Mouse (Mus musculus) left cerebral cortex, postnatal 4 days (tissue): ENCODE results near the gene Olfr969. TPM values are rescaled to one million over a fixed set of nuclear protein-coding genes. Genes with fewer than 3 reads are reported as not detected.
"Not testable (repeated sequence)": the region's sequence is repeated elsewhere in the genome, so short reads cannot be mapped to it uniquely, and the experiment has no call there.

ENCODE experiments used
- DNase-seq: peaks from one replicate; pipeline ENCODE4 v3.0.0-alpha.2; 2022
- intact Hi-C: fragments of 180-260 bp; cut with DNase I; formaldehyde crosslinking; loops from one replicate; pipeline ENCODE4 v1.15.1; 2025
- total RNA-seq, 2 experiments: library from RNA; stranded (reverse); gene quantifications; 2 replicates each; pipeline ENCODE4 v1.2.3; 2021

The Olfr969 gene
- not detected for total RNA-seq

GRCm38 (mm10) chr9:39790558-39790957 is at the start of gene Olfr969:
Gene Olfr969, plus strand, starts transcription at chr9:39790945.
- DNase-seq = no peak
- intact Hi-C loops = no loop called here

GRCm38 (mm10) chr9:39745949-39746348 is 44.8 kb upstream of the Olfr969 start, which contains the start of gene Olfr967:
Gene Olfr967, plus strand, starts transcription at chr9:39746249.
- intact Hi-C loops = no loop called here
- DNase-seq = no peak

- DNase-seq = no peak
- intact Hi-C loops = no loop called here
Observed at GRCm38 (mm10) chr9:39746428-39746827, 44.3 kb upstream of the Olfr969 start.

- no peak for DNase-seq
- intact Hi-C loops = no loop called here
Observed at GRCm38 (mm10) chr9:39783153-39783552, 7.6 kb upstream of the Olfr969 start, which contains the start of gene Olfr968. Gene Olfr968, minus strand, starts transcription at chr9:39783253.

GRCm38 (mm10) chr9:39808560-39808959 is 17.8 kb downstream of the Olfr969 start, which contains the start of gene Olfr970:
Gene Olfr970, plus strand, starts transcription at chr9:39808860.
- intact Hi-C loops = no loop called here
- DNase-seq = no peak

- intact Hi-C loops, DNase-seq: not testable (repeated sequence)
Observed at GRCm38 (mm10) chr9:39836576-39836975, 45.8 kb downstream of the Olfr969 start, which contains the start of gene Olfr971. Gene Olfr971, plus strand, starts transcription at chr9:39836876.

Other genes with a start within 250 kb of the Olfr969 start
- gene Olfr958, start 236.9 kb upstream of the Olfr969 start, total RNA-seq = under 1 TPM in 1 of 2 experiments, not detected in 1; 0.12 TPM
- not detected for gene Olfr959, start 215.4 kb upstream of the Olfr969 start, total RNA-seq
- gene AW551984, start 186.5 kb upstream of the Olfr969 start, total RNA-seq = 10 to 100 TPM; 21.2 to 46.8 TPM
- gene Olfr148, start 180.3 kb upstream of the Olfr969 start, total RNA-seq = not detected
- gene Olfr960, start 169.6 kb upstream of the Olfr969 start, total RNA-seq = not detected
- not detected for gene Olfr961, start 145.9 kb upstream of the Olfr969 start, total RNA-seq
- gene Olfr963, start 123.7 kb upstream of the Olfr969 start, total RNA-seq = not detected
- gene Olfr149, start 83.8 kb upstream of the Olfr969 start, total RNA-seq = not detected
- not detected for gene Olfr965, start 79.6 kb upstream of the Olfr969 start, total RNA-seq
- gene Olfr150, start 60.0 kb upstream of the Olfr969 start, total RNA-seq = not detected
- gene Olfr967, start 44.7 kb upstream of the Olfr969 start, total RNA-seq = not detected
- gene Olfr968, start 7.7 kb upstream of the Olfr969 start, total RNA-seq = not detected
- not detected for gene Olfr970, start 17.9 kb downstream of the Olfr969 start, total RNA-seq
- gene Olfr971, start 45.9 kb downstream of the Olfr969 start, total RNA-seq = not detected
- gene Olfr972, start 75.5 kb downstream of the Olfr969 start, total RNA-seq = not detected
- gene Olfr229, start 116.4 kb downstream of the Olfr969 start, total RNA-seq = not detected
- not detected for gene Olfr974, start 146.6 kb downstream of the Olfr969 start, total RNA-seq
- gene Olfr975, start 161.1 kb downstream of the Olfr969 start, total RNA-seq = under 1 TPM in 1 of 2 experiments, not detected in 1; 0.12 TPM
- not detected for gene Olfr976, start 170.2 kb downstream of the Olfr969 start, total RNA-seq
- not detected for gene Olfr978, start 201.2 kb downstream of the Olfr969 start, total RNA-seq
- gene Olfr979, start 212.5 kb downstream of the Olfr969 start, total RNA-seq = not detected
- not detected for gene Olfr980, start 218.6 kb downstream of the Olfr969 start, total RNA-seq
- gene Olfr981, start 230.5 kb downstream of the Olfr969 start, total RNA-seq = not detected